Mouse (Mus musculus) yolk sac, embryonic 10.5 days (tissue): ENCODE measurements around the gene Zfp629.

Source experiments
- DNase-seq: peaks from one replicate; pipeline ENCODE4 v3.0.0-alpha.2; 2017; ENCODE audit warnings: low spot score

The Zfp629 gene

GRCm38 (mm10) chr7:127614091-127614490 lies 1.5 kb downstream of the Zfp629 start:
- DNase-seq = no peak

DNA sequence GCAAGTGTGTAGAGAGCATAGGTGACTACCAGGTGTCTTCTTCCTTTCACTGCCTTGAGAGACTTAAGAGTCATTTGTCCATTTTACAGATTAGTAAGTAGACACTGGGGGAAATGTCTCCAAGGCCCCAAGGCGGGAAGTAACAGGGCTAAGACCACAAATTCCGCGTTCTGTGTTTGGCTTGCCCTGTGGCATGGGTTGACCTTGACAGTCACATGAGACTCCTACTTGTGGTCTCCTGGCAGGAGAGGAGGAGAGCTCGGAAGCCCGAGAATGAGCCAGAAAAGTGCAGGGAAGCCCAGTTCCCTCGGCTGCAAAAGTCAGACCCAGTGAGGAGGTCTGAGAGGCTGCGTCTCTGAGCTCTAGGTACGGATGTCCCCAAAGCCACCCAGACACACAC lies 2.1 kb downstream of the Zfp629 start:
- DNase-seq = no peak

DNA sequence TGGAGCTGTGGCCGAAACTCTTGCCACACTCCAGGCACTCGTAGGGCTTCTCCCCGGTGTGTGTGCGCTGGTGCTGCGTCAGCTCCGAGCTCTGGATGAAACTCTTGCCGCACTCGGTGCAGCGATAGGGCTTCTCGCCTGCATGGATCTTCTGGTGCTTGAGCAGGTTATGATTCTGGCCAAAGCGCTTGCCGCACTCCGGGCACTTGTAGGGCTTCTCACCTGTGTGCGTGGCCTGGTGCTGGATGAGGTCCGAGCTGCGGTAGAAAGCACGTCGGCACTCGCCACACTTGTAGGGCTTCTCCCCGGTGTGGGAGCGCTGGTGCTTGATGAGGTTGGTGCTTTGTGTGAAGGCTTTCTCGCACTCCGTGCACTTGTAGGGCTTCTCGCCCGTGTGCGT lies 4.0 kb downstream of the Zfp629 start:
- DNase-seq = no peak

- no peak for DNase-seq
Observed at GRCm38 (mm10) chr7:127611011-127611410, 4.6 kb downstream of the Zfp629 start.

DNA sequence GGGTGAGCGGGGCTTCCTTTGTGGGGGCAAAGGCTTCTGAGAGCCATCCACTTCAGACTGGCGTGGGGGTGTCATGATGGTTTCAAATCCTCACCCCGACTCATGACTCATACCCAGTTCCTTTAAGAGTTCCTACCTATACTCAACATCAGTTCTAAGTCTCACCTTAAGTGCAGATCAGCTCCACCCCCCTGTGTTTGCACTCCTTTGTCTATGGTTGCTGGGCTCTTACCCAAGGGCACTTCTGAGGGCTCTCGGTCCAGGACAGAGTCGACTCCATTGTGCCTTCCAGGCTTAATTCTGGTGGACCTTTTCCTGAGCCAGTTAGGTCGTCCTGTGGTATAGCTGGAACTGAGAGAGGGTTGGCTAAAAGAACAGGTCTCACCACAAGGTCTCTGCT lies 8.4 kb downstream of the Zfp629 start:
- no peak for DNase-seq

DNA sequence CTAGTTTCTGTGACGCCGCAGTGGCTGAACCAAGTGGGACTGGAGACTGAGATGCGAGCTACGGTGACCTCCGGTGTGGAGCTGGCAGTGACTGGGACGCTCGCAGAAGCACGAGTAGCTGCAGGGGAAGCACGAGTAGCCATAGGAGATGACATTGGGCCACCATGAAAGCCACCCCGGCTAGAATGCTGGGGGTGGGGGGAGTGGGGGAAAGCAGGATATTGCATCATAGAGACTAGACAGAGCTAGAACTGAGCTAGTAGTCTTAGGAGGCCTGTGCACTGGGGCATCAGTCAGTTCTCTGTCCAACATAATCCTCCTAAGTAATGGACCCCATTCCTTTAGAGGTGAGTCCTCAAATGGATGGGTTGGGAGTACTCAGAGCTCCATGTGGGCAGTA lies 11.3 kb downstream of the Zfp629 start:
- no peak for DNase-seq

DNA sequence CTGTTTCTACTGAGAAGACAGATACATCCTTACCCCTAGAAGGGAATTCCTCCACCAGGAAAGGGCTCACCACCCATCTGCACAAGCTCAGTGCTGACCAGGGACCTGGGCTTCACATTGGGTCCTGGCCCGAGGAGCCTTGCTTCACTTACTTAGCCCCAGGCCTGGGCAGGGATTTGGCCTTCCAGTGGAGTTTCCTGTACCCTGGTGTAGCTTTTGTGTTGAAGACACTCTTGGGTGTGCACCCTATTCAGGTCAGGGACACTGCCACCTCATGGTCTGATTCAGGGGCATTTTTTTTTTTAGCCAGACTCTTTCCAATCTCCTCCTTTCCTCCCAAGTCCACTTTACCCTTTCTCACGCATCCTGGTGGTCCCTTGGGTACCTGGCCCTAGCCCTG lies 12.7 kb downstream of the Zfp629 start:
- DNase-seq = no peak

GRCm38 (mm10) chr7:127601735-127602134 lies 13.9 kb downstream of the Zfp629 start:
- DNase-seq = no peak

DNA sequence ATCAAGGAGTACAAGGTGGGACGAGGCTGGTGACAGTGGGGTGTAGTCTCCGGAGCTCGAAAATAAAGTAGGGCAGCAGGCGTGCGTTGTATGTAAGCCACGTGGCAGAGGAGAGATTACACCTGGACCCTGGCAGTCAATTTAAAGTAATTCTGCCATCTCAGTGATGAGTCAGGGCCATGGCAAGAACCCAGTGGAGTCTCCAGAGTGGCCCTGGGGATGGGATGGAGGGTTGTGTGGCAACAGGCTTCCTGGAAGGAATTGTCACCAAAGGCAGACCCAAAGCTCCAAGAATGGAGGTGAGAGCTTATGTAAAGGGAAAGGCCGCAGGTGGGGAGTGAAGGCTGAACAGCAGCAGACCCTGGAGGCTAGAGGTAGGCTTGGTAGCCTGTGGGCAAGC lies 15.0 kb downstream of the Zfp629 start:
- no peak for DNase-seq

DNA sequence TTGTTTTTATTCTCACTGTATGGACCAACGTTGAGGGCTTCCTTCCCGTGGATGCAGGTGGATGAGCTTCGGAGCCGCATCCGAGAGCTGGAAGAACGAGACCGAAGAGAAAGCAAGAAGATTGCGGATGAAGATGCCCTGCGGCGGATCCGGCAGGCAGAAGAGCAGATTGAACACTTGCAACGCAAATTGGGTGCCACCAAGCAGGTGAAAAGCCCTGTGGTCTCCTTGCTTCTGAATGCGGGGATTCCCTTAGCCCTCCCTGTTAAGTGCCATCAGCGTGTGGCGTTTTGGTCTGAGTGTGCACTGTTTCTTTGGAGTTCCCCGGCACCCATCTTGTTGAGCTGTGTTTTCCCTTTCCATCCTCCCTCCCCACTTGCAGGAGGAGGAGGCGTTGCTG lies 18.9 kb downstream of the Zfp629 start:
- DNase-seq = no peak

DNA sequence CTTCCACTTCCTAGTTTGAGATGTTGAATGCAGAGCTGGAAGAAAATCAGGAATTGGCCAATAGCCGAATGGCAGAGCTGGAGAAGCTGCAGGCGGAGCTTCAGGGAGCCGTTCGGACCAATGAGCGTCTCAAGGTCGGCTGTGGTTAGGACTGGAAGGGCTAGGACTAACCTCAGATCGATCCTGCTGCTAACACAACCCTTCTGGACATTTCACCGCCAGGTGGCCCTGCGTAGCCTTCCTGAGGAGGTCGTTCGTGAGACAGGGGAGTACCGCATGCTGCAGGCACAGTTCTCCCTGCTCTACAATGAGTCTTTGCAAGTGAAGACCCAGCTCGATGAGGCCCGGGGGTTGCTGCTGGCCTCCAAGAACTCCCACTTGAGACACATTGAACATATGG lies 23.0 kb downstream of the Zfp629 start:
- DNase-seq = no peak

GRCm38 (mm10) chr7:127591108-127591507 lies 24.5 kb downstream of the Zfp629 start:
- no peak for DNase-seq

- no peak for DNase-seq
Observed at GRCm38 (mm10) chr7:127589637-127590036, 26.0 kb downstream of the Zfp629 start.

DNA sequence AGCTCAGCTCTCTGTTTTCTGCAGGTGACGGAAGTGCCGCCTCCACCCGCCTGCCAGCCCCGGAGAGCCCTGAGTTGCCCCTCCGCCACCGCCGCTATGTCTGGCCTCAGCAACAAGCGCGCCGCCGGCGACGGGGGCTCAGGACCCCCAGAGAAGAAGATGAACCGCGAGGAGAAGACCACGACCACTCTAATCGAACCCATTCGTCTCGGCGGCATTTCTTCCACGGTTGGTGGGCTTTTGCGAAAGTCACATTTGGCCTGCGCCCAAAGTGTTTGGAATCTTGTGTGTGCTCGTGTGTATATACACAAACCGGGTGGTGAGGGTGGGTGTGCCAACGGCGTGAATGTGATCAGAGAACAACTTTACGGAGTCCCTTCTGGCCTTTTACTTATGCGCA lies 26.7 kb downstream of the Zfp629 start:
- DNase-seq = no peak

- DNase-seq = peak; percentile 99
Observed at GRCm38 (mm10) chr7:127588011-127588871, 27.4 kb downstream of the Zfp629 start, which contains the start of the genes Ccdc189 and Rnf40. Gene Ccdc189, minus strand, starts transcription at chr7:127588595. Gene Rnf40, plus strand, starts transcription at chr7:127588767.

DNA sequence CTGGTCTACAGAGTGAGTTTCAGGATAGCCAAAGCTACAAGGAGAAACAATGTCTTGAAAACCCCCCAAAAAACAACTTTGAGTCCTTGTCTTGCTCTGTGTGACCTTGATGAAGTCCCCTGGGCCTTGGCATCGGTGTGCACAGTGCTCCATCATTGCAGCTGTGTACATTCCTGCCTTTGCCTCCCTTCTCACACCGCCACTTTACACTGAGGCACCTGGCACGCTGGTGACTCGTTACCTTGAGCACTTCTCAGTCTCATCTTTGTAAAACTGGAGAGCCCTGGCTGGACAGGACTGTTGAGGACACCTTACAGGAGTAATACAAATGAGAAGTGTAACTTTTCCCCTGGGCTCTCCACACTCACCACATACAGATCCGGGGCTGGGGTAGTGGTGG lies 28.4 kb downstream of the Zfp629 start:
- no peak for DNase-seq

- DNase-seq = no peak
Observed at GRCm38 (mm10) chr7:127586149-127586548, 29.4 kb downstream of the Zfp629 start.

GRCm38 (mm10) chr7:127585031-127585430 lies 30.6 kb downstream of the Zfp629 start:
- no peak for DNase-seq

DNA sequence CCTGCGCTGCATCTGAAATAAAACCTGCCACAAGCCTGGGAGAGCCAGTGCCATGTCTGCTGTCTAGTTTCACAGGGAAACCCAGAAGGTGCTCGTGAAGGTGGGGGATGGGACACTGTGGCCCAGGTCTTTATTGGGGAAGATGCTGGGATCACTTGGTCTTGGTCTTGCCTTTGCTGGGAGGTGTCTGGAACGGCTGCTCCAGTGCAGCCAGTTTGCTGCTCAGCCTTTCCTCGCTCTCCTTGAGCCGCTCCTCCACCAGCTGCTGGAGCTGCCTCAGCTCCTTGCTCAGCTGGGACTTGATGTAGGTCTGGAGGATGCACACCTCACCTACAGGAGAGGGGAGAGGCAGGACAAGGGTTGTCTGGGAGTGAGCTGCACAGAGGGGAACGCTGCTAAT lies 32.3 kb downstream of the Zfp629 start:
- no peak for DNase-seq

GRCm38 (mm10) chr7:127574115-127574514 lies 41.5 kb downstream of the Zfp629 start:
- DNase-seq = no peak

GRCm38 (mm10) chr7:127573503-127574008 lies 42.0 kb downstream of the Zfp629 start:
- no peak for DNase-seq

- DNase-seq = peak; percentile 95
Observed at GRCm38 (mm10) chr7:127572895-127573471, 42.6 kb downstream of the Zfp629 start, which contains the start of gene Phkg2. Gene Phkg2, plus strand, starts transcription at chr7:127573340.
